ENCODE assay signal across 8 mouse cellular contexts in the genomic region with DNA sequence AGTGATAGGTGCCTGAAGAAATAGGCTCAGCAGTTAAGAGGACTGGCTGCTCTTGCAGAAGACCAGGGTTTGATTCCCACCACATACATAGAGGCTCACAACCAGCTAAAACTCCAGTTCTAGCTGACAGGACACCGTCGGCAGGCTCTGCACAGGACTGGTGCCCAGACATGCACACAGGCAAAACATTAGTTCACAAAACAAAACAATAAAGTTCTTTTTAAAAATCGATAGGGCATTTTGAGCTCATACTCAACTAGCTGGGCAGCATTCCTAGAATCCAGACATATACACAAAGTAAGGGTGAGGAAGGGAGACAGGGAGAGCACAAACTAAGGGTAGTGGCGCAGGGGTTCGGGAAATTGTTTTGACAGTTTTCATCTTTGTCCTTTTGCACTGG. TPM values are rescaled to one million over a fixed set of nuclear protein-coding genes. Genes with fewer than 3 reads are reported as not detected.
DNase-seq lines count a peak whose midpoint lies in the region; ATAC-seq lines count a peak whose summit lies in the region.

No protein-coding gene starts in this region.

- no peaks in the 10 kb centered on the region for H3K36me3 ChIP-seq in kidney, embryonic 14.5 days (ENCODE audit: control insufficient read depth, insufficient read depth, low read length)
- no peaks in the 10 kb centered on the region for H3K36me3 ChIP-seq in hindbrain, embryonic 12.5 days
- H3K36me3 ChIP-seq in midbrain, embryonic 10.5 days: no peaks in the 10 kb centered on the region

- no peaks in the 10 kb centered on the region for H3K27me3 ChIP-seq in kidney, embryonic 14.5 days (ENCODE audit: control insufficient read depth, insufficient read depth, low read length)
- H3K27me3 ChIP-seq in hindbrain, embryonic 12.5 days: peaks cover 3% of the 10 kb centered on the region; the same call in 1 of the 2 replicates
- no peaks in the 10 kb centered on the region for H3K27me3 ChIP-seq in midbrain, embryonic 10.5 days (ENCODE audit: low read depth, poor library complexity, severe bottlenecking)

- WGBS in kidney, embryonic 14.5 days: 60% methylated on average over 5 of the region's 5 CpGs
- 68% methylated on average over 5 of the region's 5 CpGs for WGBS in hindbrain, embryonic 12.5 days
- 68% methylated on average over 5 of the region's 5 CpGs for WGBS in midbrain, embryonic 10.5 days

- H3K9me3 ChIP-seq in kidney, embryonic 14.5 days (ENCODE audit: control insufficient read depth, low read length): no peaks in the 10 kb centered on the region
- no peaks in the 10 kb centered on the region for H3K9me3 ChIP-seq in hindbrain, embryonic 12.5 days (replicated peaks)
- H3K9me3 ChIP-seq in midbrain, embryonic 10.5 days (replicated peaks): no peaks in the 10 kb centered on the region

- peak overlapping the region; percentile 95; the same call in 1 of the 2 replicates for H3K27ac ChIP-seq in kidney, embryonic 14.5 days (ENCODE audit: low read depth, low read length)
- no peak overlapping the region for H3K27ac ChIP-seq in hindbrain, embryonic 12.5 days
- 0 out of 2 replicates have a peak overlapping the region, but pooled peaks have one; percentile 93 for H3K27ac ChIP-seq in midbrain, embryonic 10.5 days (replicated peaks)

- H3K9ac ChIP-seq in kidney, embryonic 14.5 days (ENCODE audit: low read depth, low read length): peak overlapping the region; percentile 92; the same call in 1 of the 2 replicates
- H3K9ac ChIP-seq in hindbrain, embryonic 12.5 days: peak overlapping the region; percentile 91; the same call in 1 of the 2 replicates

- H3K4me3 ChIP-seq in kidney, embryonic 14.5 days (ENCODE audit: low read length): peak overlapping the region; percentile 96
- H3K4me3 ChIP-seq in hindbrain, embryonic 12.5 days: no peak overlapping the region
- peak overlapping the region; percentile 98 for H3K4me3 ChIP-seq in midbrain, embryonic 10.5 days

- peaks cover 18% of the 10 kb centered on the region for H3K4me1 ChIP-seq in kidney, embryonic 14.5 days (ENCODE audit: control insufficient read depth, insufficient read depth, low read length)
- peaks cover 27% of the 10 kb centered on the region for H3K4me1 ChIP-seq in hindbrain, embryonic 12.5 days
- peaks cover 34% of the 10 kb centered on the region for H3K4me1 ChIP-seq in midbrain, embryonic 10.5 days

- no peak for DNase-seq in kidney, postnatal 10 days
- DNase-seq in c-Kit-positive CD71-positive TER-119-positive erythroid progenitor cells, embryonic 14.5 days (ENCODE audit: low spot score): peak; percentile 7
- no peak for DNase-seq in midbrain, embryonic 10.5 days (ENCODE audit: low spot score)
- DNase-seq in ovary, postnatal 36 days (ENCODE audit: low spot score): no peak
- no peak for DNase-seq in spleen, postnatal 14 days (ENCODE audit: low spot score in 2 of 2)
- no peak for DNase-seq in Muller cell, postnatal 12 days (ENCODE audit: inconsistent ontology term)

- no peak for ATAC-seq in kidney, embryonic 14.5 days (ENCODE audit: low FRiP score, low TSS enrichment)
- no peak for ATAC-seq in hindbrain, embryonic 12.5 days (ENCODE audit: low FRiP score)

- H3K4me2 ChIP-seq in kidney, embryonic 14.5 days (replicated peaks; ENCODE audit: low read depth, low read length): peak overlapping the region; percentile 78
- peak overlapping the region; percentile 97 for H3K4me2 ChIP-seq in hindbrain, embryonic 12.5 days (replicated peaks)

RNA-seq across cellular contexts. Expression of a gene that starts 1.4 kb away (rescaled TPM):
- polyA plus RNA-seq in kidney, embryonic 14.5 days (2014; fragmentation: Nextera tagmentation; extraction: Ambion mirVana): 45.6 and 55.1 TPM in 2 replicates
- 119 and 123 TPM in 2 replicates for polyA plus RNA-seq in hindbrain, embryonic 12.5 days (2016; fragmentation: Nextera tagmentation; extraction: Ambion mirVana)
- polyA plus RNA-seq in midbrain, embryonic 10.5 days (2016; fragmentation: Nextera tagmentation; extraction: Ambion mirVana): 61.9 and 81.6 TPM in 2 replicates

RNA-seq across cellular contexts. Expression of a gene that starts 26.2 kb away (rescaled TPM):
- 211 and 282 TPM in 2 replicates for polyA plus RNA-seq in kidney, embryonic 14.5 days (2014; fragmentation: Nextera tagmentation; extraction: Ambion mirVana)
- polyA plus RNA-seq in hindbrain, embryonic 12.5 days (2016; fragmentation: Nextera tagmentation; extraction: Ambion mirVana): 172 and 210 TPM in 2 replicates
- 281 and 305 TPM in 2 replicates for polyA plus RNA-seq in midbrain, embryonic 10.5 days (2016; fragmentation: Nextera tagmentation; extraction: Ambion mirVana)

RNA-seq across cellular contexts. Expression of a gene that starts 26.4 kb away (rescaled TPM):
- 458 and 601 TPM in 2 replicates for polyA plus RNA-seq in kidney, embryonic 14.5 days (2014; fragmentation: Nextera tagmentation; extraction: Ambion mirVana)
- polyA plus RNA-seq in hindbrain, embryonic 12.5 days (2016; fragmentation: Nextera tagmentation; extraction: Ambion mirVana): 327 and 355 TPM in 2 replicates
- polyA plus RNA-seq in midbrain, embryonic 10.5 days (2016; fragmentation: Nextera tagmentation; extraction: Ambion mirVana): 451 and 498 TPM in 2 replicates

RNA-seq across cellular contexts. Expression of a gene that starts 38.5 kb away (rescaled TPM):
- 271 and 274 TPM in 2 replicates for polyA plus RNA-seq in kidney, embryonic 14.5 days (2014; fragmentation: Nextera tagmentation; extraction: Ambion mirVana)
- polyA plus RNA-seq in hindbrain, embryonic 12.5 days (2016; fragmentation: Nextera tagmentation; extraction: Ambion mirVana): 118 and 124 TPM in 2 replicates
- 127 and 138 TPM in 2 replicates for polyA plus RNA-seq in midbrain, embryonic 10.5 days (2016; fragmentation: Nextera tagmentation; extraction: Ambion mirVana)
